ENCODE assay signal across 15 mouse cellular contexts in the genomic region with DNA sequence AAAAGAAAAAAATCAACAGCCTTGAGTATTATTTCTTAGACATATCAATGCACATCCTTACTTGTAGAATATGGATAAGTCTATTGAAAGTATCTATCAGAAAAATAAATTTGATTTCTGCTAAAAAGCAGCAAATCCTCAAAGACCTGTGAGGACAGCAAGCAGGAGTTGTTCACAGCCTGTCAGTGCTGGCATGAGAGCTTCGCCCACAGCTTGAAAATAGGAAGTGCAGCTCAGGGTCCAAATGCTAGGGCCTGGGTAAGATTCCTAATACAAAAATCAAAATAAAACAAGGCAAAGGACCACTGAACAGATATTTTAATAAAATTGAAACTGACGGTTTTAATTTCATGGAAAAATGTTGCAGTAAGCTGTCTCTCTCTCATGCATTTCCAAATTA.
"Had no signal": no experiment of that assay in that cellular context is flagged by ENCODE, and none has a peak within 500 bp of the region (broad histone marks: within the 10 kb centered on the region; RNA-seq: fewer than 3 reads in every experiment).

No protein-coding gene starts in this region.

- H3K27ac ChIP-seq: kidney, postnatal 0 days; left cerebral cortex, adult 2 months; limb, embryonic 10.5 days; liver, embryonic 15.5 days; midbrain, embryonic 13.5 days; neural tube, embryonic 15.5 days had no signal

- H3K4me1 ChIP-seq: limb, embryonic 10.5 days; liver, embryonic 15.5 days; neural tube, embryonic 15.5 days had no signal

- H3K27me3 ChIP-seq: liver, embryonic 15.5 days; midbrain, embryonic 13.5 days; neural tube, embryonic 15.5 days had no signal

- DNase-seq: kidney, adult 9 months; kidney, postnatal 36 days; lung, adult 2 months; lung, postnatal 36 days; right cerebral cortex, adult 18-20 months; right cerebral cortex, postnatal 25 days; thymus, postnatal 14 days had no signal

- H3K4me3 ChIP-seq: left cerebral cortex, adult 2 months; limb, embryonic 10.5 days; liver, embryonic 15.5 days; midbrain, embryonic 13.5 days; myocyte; neural tube, embryonic 15.5 days had no signal

- ATAC-seq: lung, postnatal 0 days; midbrain, embryonic 13.5 days had no signal
